Mouse (Mus musculus) gastrocnemius, postnatal 25 days (tissue): Measurements from ENCODE around the gene Tprg. TPM values are rescaled to one million over a fixed set of nuclear protein-coding genes. Genes with fewer than 3 reads are reported as not detected.

ENCODE experiments used
- DNase-seq: peaks from one replicate; pipeline ENCODE4 v3.0.0; 2022
- total RNA-seq, 2 experiments: library from RNA; stranded (reverse); gene quantifications; 1 replicate in 1 of 2; 2 replicates in 1 of 2; pipeline ENCODE4 v1.2.3; 2021

Tprg gene
- total RNA-seq, 2 experiments from 2014 or later = not detected

DNA sequence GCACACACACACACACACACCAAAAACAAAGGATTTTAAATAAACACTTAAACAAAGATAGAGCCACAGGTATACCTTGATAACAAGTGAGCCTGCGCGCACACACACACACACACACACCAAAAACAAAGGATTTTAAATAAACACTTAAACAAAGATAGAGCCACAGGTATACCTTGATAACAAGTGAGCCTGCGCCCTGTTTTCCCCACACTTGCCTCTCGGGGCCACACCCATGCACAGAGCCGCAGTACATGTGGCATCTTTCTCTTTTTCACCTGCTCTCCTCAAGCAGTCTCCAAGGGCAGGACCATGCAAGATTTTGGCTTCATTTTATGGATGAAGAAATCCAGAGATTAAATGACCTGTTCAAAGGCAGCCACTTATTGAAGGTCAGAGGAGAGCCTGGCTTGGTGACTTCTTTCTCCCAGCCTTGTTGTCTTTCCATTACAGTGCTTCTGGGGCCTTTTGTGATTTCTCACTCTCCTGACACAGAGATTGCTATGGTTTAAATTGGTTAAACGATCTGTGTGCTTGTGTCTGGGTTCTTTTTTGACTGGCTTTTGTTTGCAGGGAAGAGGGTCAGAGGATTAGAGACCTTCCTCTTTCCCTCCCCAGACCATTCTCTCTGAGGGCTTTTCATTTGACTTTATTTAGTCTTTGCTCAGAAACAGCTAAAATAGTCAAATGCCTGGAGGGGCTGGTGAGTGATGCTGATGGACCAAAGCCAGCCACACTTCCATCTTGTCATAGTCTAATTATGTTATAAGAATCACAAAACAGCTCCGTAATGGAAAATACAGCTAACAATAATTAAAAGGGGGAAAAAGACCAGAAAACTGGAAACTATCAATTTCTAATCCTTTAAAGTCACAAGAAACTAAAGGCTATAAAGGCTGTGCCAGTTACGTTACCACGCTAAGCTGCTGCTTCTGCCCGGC is 46.9 kb downstream of the Tprg start:
- DNase-seq = no peak

DNA sequence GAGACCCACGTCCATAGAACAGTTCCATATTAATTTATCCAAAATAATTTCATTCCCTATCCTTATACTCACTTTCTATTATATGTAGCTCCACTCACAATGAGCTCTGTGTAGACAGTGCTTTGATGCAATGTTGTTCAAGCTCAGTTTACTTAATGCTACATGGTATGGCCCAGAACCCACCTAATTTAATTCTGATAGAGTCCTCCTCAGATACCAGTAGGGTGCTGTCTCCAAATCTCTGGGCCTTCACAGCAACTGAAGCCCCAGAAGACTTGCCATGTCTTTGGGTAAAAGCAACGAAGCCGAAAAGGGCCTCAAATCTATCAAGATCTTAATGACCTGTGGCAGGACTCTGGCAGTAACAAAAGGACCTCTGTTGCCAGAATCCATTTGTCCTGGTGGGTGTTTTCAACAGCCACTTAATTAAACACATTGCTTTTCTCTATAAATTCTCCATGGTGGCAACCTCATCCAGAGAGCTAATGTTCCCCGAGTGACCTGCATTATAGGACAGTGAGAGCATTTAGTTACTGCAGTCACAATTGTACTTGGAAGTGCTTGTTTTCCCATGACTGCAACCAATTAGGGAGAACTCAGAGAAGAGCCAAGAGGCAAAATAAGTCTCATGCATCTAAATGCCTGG is 48.6 kb downstream of the Tprg start:
- no peak for DNase-seq

DNA sequence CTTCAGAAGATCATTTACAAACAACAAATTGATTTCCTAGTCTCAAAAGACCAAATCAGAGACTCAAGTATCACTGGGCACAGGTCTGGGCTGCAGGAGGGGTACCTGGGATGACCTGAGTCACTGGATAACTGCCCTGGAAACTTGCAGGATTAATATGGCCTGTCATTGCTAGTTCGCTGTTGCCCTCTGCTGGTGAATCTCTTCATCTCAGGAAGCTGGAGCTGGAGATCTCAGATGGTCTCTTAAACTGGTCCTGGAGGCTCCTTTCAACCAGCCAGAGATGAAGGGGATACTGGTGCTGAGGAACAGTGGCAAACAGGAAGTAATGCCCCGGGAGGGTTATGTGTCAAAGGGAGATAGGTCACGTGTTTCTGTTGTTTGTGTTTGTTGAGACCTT is 63.0 kb downstream of the Tprg start:
- peak; percentile 11 for DNase-seq

DNA sequence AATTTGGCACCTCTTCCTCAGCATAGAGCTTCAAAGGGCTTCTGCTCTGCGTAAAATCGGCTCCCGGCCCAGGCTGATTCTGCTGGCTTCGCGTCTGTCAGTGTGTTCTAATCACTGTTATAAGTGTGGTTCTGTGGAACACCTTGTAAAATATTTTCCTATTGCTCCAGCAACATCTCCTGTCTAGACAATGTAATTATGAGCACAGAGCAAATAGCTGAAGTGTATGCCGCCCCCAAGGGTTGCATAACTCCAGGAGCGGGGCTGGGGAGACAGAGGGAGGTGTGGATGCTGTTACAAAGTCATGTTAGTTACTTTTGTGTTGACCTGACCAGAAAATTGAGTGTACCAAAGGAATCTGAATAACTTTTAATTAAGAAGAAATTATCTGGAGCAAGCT is 81.2 kb downstream of the Tprg start:
- no peak for DNase-seq

DNA sequence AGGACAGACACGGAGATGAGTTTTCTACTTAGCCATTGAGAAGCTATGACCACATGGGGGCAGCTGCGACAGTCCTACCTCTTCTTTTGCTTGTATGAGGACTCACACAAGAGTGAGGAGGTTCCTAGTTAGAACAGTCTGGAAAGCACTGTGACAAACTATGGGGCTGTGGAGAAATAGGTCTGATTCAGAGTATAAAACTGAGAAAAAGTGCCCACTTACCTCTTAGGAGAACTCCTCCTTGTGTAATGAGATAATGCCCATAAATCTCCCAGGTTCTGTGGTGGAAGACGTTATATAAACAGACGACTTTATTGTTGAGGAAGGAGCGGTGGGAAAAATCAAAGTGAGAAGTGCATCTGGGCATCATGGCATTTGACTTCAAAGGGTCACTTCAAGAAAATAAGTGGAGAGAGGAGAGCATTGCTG is 83.4 kb downstream of the Tprg start:
- no peak for DNase-seq

DNA sequence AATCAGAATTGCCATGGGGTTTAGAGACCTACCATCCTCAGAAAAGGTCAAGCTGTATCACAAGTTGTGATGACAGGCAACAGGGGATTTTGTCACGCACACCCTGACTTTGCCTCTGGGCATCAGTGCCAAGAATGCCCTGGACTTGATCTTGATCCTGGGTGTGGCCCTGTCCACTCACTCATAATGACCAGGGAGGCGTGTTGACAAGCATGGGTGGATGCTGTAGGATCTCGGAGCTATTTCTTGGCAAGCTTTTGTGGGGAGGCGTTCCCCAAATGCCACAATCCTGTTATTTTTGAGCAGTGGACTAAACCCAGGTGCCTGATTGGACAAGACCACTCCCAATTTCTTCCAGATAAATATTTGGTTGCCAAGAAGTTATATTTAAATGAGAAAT is 87.5 kb downstream of the Tprg start:
- no peak for DNase-seq

DNA sequence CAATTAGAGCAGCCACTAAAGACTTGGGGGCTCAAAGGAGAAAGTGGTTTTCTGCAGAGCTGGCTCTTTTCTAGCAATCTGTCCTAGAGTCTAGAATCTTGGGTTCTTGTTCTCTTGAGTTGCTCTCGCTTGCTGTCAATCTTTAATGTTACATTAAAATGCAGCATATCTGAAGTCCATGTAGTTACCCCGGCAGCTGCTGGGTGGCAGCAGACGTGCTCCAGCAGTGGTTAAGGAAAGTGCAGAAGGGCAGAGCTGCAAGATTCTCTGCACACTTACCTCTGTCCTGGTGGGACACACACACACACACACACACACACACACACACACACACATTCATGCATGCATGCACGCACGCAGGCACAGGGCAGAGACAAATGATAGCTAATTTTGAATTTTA is 88.2 kb downstream of the Tprg start:
- DNase-seq = no peak

DNA sequence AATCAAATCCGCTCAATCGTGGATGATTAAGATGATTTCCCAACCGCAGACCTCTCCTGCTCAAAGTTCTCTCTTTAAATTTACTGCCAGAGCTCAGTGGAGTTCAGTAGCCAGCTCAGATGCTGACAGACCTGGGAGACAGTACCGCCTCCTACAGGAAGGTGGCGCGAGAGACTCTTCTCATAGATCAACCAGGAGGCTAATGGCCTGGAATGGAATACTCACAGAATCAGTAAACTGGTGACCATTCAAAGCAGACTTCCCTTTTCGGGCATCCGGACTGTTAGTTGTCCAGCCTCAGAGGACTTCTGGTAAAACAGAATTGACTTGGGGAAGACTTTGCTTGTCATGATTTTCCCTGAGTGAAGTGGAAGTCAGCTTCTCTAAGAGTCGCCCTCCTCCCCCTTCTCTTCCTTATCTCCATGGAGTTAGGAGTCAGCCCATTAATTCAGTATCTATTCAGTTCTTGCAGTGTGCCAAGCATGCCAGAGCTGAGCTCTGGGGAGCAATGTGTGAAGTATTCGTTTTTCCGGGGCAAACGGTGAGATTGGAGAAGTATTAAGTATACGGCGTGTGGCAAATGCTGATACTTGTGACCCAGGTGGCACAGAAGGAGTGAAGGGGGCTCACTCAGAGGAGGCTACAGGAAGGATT is 90.2 kb downstream of the Tprg start:
- peak; percentile 65 for DNase-seq

DNA sequence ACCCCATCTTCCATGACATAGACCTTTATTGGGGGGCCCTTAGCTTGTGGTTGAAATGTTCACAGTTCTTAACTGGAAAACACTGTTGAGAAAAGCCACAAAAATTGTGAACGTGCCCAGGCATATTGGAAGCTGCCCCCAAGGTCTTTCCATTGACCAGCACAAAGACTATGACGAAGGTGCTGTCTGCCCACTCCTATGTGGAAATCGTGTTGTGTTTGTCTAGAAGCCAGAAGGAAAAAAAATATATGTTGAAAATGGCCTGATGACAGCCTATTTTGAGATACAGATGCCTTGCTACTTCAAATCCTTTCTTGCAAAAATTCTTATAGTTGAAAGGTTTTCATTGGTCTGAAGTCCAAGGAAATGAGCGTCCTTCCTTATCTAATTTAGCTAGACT is 91.1 kb downstream of the Tprg start:
- DNase-seq = no peak

DNA sequence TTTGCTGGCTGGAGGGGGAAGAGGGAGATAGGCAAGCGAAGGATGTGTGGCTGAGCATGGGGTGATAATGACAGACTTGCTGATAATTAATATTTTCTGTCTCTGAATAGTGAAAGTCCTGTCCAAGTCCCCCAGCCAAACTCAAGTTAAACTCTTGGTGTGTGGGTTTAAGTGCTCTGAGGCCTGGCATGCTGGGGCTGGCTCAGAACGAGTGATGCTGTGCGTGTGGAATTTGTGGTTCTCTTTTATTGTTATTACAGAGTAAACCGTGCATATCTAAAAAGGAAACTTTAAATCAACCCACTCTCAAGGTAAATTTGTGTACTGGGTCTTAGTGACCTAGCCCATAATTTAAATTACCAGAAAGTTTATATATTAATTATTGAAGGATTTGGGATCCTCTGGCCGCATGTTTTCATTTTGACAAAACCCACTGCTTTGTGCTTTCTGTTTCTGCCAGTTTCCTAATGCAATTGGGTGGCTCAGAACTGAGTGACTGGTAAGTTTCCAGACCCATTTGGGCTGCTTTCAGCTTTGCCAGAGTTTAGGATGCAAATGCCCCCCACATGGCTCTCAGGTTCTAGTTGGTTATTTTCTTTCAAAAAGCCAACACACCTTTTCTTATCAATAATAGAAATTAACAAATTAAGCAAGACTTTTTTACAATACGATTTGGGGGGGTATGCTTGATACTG is 99.0 kb downstream of the Tprg start:
- no peak for DNase-seq

DNA sequence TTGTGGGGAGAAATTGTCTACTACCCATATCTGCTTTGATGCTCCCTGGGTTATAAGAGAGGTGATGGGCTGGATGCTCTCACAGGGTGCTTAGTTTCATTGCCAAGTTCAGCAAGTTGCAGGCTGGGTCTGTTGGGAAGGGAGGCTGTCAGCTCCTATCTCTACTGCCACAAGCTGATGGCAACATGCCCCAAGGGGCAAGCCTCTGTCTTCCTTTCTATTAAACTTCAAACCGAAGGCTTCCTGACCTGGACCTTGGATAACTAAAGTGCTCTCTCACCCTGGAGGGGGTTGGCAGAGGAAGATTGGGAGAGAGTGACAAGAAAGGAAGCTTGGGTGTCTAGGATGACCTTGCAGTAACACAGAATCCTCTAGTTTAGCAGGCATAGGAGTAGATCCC is 108.1 kb downstream of the Tprg start:
- no peak for DNase-seq

DNA sequence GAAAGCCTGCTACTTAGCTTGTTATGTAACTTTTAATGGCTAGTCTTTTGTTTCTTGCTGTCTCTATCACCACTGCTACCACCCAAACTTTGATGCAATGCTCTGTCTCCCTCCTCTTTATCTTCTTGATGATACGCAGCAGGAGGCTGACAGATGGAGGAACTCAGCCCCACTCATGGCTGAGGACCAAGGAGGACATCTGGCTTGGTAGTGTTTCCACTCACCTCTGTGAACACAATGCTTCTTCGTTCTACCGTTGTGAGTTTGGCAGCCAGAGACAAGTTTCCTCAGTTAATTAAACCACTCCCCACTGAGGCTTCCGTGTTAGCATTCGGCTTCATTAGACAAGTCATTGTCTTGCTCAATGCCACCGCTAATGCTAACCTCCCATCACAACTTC is 117.5 kb downstream of the Tprg start:
- no peak for DNase-seq

DNA sequence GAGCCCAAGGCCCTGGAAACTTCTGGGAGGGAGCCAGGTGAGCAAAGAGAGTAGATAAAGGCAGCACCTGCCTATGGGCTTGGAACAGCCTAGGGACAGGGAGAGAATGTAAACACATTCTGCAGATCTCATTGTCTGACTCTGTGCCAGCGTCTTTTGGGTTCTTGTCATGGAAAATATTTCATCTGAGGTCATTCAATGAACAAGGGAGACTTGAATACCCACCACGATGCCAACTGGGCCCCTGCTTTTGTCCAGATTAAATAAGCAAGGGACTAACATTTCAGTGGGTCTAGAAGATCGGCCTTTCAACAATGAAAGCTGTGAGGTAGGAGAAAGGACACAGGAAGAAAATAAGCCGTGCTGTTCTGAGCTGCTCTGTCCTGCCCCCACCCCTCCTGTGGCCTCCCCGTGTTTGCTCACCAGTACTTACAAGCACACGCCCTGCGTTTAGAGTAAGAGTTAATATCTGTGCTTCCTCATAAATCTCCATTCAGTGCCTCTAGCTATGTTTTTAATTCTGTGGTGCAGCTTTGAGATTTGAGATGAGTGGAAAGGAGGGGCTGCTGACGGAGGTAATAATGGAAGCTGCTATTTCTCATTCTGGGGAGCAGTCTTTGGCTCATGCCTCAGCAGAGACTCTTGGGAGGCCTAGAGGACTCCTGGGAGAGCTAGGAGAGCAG is 120.7 kb downstream of the Tprg start:
- DNase-seq = no peak

DNA sequence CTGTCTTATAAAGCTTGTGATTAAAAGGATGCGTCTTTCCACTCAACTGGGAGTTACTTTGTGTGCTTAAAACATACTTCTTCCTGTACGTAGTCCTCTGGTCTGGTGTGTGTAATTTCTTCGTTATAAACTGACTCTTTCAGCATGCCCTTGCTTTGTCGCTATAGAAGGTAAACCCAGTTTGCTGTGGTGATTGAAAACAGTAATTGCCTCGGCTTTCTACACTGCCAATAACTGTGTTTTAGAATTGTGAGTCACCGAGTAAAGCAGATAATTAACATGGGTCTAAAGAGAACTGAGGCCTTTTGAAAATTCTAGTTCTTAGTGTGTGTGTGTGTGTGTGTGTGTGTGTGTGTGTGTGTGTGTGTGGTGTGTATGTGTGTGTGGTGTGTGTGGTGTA is 121.4 kb downstream of the Tprg start:
- no peak for DNase-seq

DNA sequence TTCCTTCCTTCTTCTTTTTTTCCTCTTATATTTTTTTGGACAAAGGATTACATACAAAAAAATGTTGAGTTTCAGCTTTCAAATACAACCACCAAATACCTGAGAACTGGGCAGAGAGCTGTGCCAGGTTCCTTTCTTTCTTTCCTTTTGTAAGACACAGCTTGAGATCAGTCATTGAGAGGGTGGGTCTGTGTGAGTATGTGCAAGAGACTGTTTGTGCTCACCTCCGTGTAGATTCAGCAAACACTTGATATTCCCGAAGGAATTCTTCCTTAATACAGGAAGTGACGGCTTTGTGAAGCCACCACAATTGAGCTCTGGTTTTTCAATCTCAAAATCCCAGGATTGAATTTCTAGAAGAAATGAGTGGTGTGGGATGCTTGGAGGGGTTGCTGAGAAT is 124.7 kb downstream of the Tprg start:
- no peak for DNase-seq

DNA sequence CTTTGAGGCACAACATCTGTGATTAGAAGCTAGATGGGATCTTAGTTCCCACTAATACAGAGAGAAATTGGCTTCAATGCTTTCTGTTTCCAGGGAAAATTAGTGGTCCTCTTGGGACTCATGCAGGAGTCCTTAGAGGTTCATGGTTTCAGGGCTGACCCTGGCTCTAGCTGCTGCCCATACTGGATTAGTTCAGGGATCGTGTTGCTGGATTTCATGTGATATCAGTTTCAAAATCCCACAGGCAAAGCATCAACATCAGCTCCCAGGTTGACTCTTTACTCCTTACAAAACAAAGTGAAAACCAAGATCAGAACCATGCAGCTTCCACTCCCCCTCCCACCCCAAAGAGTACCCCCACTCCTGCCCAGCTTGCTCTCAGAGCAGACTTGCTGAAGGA is 127.3 kb downstream of the Tprg start:
- no peak for DNase-seq

DNA sequence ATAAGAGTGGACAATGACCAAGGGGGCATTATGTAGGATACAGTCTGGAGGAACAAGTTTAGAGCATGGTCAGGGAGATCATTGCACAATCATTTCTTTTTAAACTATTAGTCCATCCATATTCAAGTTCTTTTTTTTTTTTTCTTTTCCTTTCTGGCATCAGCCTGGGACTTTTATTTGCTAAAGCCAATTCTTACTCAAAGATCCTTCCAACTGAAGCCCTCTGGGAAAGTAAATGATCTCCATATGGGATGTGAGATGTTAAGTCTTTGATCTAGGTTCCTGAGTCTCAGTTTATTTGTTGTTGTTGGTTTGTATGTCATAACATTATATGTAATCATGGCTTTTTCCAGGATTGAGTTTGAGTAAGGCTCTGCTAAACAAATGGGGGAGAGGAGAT is 128.6 kb downstream of the Tprg start:
- DNase-seq = no peak

DNA sequence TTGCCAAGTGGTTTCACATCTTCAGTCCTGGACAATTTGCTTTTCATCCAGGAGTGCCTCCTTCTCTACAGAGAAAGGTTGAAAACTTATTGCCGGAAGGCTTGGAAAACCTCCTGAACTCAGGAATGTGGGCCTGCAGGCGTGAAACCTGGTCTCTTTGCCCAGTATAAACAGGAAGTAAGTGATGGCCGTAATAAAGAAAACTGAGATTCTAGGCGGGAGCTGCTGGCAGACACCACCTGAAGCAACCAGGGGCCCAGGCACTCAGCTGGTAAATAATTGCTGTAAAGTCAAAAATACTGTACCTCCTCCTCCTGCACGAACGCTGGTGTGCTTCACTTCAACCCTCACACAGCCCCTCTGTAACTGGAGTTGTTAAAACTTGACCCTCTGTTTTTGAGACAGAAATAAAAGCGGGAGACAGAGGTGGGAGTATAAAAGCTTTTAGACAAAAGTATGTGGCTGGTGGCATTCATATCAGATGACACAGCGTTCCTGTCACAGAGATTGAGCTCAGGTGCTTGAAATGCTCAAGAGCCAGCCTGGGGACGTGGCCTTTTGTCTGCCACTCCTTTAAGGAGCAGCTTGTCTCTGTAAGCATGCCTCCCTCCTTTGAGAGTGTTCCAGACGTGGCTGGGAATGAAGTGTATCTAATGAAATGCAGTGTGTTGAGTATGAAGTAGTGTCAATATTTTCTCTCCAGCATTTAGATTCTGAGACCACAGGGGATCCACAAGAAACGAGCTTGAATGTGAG is 131.4 kb downstream of the Tprg start:
- no peak for DNase-seq

DNA sequence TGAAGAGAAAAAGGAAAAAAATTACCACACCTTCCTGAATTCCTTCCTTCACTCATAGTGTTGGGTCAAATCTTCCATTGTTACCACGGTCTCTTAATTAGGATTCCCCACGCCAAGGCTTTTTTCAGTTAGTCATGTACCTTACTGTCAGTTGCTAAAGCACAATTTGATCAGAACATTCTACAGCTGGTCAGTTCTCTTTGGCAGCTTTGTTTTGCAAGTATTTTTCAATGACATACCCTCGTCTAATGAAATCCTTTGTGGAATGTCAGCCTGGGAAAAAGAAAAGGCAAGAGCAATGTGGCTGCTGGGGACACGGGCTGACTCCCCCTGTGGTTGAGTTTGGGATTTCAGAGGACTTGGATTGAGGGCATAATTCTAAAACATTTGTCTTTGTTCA is 136.4 kb downstream of the Tprg start:
- no peak for DNase-seq

DNA sequence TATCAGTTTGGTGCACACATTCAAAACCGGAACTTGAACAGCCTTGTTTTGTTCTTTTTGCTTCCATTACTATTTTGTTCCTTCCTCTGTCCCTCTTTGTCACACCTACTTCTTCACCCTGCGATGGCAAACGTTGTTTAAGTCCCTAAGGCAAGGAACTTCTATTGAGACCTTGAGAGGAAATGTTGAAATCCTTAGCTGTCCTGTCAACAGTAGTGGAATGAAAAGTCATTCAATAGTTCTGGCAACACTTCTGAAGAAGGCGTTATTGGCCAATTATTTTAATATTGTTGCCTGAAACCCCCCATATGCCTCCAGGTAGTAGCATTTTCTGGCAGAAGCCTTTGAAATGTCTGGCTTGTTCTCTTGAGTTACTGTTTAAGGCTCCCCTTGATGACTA is 137.4 kb downstream of the Tprg start:
- DNase-seq = no peak

DNA sequence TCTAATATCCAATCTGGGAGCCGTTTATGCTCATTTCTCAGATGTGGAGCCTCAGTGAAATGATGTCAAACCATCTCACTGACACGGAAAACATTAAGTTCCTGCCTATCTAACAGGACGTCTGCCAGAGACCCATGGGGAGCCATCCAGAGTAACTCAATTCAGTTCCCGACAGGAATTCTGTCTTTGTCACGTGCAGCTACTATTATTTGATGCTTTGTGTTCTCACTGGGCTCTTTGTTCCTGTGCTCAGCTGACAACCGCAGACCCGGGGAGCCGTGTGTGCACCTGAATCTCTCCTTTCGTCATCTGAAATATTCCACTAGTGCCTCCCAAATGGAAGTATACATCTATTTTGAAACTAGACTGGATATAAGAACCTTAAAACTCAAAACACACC is 138.3 kb downstream of the Tprg start:
- no peak for DNase-seq
